Mouse (Mus musculus) T-cell, adult 2 months (primary cell): ENCODE measurements at regions not wholly inside any gene's neighbourhood (a gene's known extent, or its start where the extent isn't known, plus 50 kb on each side); places are given as distances from the start of the nearest gene placed in this dataset.

Source experiments
- DNase-seq: peaks from one replicate; pipeline ENCODE4 v3.0.0; 2022; ENCODE audit warnings: low spot score

DNA sequence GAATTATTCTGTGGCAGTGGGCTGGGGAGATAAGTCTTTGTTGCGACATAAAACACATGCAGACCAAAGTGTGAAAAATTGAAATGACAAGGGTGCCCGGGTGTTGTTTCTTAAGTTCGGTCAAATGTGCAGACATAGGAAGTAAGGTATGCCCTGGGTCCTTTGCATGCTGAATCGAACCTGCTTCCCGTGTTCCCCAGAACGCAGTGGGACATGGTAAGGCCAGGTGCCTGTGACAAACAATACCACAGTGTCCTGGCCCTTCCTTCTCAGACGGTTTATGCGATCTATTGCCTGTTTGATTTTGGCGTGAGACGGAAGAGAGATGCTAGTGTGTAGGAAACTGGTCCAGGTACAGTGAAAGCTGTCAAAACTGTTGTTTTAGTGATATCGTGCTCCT, 1022.1 kb downstream of the Adgrl2 start:
- DNase-seq, result no peak

DNA sequence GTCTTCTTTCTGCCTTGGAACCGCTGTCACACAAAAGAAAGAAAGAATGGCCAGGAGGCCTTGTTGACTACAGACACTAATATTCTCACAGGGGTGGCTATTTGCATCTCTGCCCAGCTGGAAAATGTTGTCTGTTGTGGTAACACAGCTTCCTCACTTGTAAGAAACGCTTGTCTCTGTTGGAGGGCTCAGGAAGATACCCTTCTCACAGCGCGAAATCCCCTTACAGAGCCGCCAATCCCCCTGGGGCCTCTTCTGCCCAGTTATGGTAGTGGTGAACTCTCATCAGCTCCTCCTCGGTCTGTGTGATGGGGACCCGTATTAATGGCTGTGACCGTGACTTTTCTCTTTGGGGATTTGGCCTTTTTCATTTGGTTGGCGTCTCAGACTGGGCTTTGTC, 1022.5 kb downstream of the Adgrl2 start:
- no peak for DNase-seq

DNA sequence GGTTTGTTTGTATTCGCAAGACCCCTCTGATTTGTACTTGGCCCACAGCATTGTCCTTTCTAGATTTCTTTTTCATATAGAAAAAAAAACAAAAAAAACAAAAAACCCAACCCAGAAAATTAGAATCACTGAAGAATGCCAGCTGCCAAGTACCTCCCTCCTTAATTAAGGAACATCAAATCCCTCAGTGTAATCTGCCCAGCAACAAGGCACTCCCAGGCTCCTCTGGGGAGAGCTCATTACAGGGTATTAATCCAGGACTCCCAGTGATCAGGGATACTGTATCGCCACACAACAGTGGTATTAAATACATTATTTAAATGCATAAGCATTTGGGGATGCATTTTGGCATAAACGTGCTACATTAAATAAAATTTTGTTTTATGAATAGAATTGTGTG, 1023.1 kb downstream of the Adgrl2 start:
- DNase-seq, result no peak

DNA sequence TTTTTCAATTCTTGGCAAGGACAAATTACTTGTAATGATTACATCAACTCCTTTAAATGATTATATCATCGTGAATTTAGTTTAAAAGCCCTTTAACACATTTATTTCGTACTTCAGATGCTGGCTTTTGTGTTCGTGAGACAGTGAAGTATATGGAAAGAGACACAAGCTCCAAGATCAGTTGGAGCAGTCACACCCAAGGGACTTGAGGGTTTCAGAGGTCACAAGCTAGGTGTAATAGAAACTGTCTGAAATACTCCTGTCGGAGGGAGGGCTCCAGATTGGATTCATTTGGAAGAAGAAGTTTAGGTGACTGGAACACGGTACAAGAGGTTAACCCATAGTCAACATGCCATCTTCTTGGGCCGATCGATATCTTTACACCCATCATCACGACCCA, 1023.5 kb downstream of the Adgrl2 start:
- no peak for DNase-seq

DNA sequence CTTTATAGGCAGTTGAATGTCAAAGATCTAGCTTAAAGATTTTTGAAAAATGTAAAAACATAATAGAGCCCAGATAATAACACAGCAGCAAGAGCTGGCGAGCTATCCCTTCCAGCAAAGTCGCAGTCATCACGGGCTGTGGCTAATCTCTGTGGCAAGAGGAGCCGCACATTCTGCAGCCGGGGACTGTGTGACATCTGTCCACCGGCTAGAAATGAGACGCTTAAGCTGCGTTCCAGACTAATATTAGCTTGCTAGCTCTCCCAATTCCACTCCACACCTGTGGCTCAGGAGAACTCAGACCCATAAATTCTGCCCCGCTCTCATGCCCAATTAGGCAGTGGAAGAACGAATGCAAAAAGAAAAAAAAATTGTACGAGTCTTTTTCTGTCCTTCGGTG, 1024.0 kb downstream of the Adgrl2 start:
- no peak for DNase-seq

DNA sequence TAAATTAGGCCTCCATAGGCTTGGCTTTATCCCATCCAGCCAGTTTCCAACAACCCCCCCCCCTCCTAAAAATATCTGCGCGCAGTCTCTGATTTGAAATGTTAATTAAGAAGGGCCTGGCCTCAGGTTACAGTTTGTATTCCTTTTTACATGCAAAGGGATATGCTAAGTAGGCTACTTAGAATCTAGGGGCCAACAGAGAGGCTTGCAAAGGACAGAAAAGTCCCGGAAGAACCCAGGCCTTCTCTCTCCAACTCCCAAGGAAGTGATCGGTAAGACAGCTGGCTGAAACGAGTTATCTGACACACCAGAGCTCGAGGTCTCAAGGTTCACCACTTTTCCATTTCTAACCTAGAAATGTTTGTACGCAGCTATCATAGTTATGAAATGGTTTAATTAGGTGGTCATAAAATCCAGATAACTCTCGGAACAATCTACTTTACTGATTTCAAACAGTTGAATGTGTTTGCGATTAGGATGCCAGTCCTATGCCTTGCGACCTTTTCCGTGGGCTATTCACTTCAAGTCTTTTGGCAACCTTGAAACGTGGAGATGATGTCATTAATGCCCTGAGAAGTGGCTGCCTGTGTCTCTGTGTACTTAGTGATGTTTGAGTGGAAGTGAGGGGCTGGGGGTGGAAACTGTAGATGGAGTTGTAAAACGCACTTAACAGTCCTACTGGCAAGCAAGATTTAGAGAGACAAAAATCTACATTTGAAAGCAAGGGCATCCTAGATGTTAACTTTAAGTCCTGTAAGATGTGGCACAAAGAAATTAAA, 1026.5 kb downstream of the Adgrl2 start:
- DNase-seq, result no peak

DNA sequence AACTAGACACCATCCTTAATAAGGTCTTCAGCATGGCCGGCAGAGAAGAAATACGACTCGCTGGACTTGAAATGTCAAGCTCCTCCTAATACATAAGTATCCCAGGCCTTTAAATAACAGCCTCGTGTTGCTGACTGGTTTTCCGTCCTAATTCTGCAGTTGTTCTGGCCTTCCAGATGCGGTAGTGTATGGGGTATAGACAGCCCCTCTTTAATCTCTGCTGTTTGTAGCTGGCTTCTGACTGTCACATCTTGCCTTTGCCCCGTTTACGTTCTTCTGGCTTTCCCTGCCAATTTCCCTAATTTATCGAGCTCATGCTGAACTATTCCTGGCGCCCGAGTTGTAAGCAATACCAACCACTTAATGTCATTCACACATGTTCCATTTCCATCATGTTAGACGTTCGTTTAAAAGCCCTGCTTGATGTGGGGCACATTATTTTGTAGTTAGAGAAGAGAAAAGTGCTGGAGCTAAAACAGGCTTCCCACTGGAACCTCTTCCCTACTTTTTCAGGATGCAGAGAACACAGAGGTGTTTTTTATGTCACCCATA, 1042.2 kb downstream of the Adgrl2 start:
- no peak for DNase-seq

DNA sequence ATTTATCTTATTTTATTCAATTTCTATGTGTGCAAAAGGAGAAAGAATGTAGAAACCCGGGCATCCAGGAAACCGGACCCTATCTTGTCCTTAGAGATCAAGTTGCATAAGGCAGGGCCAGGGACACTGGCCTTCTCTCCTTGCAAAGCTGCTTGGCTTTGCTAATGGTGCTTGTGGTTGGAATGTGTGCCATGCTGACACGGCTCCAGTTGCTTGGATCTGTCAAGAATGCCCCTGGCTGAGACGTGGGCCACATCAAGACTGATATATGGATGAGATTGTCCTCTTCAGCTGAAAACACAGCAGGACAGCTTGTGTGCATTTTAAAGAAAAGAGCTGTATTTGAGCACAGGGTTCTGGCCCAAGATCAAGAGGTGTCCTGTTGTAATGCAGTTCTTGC, 1047.0 kb downstream of the Adgrl2 start:
- DNase-seq, result no peak

DNA sequence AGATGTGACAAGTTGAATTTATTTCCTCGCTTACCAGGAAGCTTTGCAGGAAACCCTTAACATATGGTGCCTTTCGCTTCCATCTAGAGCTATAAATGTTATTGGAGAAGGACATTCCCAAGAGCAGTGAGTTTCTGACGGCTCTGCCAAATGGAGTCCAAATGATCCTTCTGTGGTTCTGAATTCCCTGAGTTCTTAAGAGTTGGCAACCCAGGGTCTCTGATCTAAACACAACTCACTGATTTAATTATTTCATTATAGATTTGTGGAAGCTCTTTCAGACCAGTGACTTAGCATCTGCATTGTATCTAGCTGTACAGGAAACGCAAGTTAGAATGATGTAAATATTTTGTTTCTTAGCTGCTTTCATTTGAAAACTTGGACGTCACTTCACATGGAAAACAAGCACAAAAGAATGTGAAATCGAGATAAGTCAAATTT, 1059.5 kb downstream of the Adgrl2 start:
- DNase-seq, result no peak

DNA sequence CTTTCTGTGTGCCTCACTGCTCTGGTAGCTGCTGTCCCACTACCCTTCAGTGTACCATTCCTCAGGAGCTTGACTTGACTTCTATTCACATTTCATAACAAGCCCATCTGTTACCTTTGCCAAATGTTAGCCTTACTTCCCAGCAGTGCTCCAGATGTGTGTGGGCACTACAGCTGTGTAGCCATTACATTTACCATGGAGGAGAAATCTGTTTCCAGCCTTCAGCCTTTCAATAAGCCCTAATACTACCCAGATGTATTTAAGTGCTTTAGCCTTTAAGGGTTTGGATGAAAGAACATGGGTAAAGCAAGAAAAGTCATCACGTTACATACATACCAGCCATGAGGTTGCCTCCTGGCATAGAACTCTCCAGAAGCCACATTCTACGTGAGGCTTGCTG, 1068.0 kb downstream of the Ttll7 start:
- DNase-seq, result no peak

DNA sequence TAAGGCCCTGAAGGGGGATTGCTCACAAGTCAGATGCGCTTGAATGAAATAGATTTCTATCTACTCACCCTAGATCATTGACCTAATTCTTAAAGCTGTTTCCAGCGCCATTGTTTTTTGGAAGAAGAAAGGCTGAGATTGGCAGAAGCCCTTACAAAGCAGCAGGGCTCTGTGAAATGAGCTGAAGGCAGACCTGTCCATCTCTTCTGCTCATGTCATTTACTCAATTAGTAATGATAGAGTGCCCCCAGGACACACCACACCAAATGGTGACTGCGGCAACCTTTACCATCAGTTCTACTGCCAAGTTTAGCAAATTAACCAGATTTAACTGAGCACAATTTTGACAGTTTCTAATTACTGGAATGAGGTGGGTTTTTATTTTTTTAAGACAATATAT, 1067.5 kb downstream of the Ttll7 start:
- DNase-seq, result no peak

DNA sequence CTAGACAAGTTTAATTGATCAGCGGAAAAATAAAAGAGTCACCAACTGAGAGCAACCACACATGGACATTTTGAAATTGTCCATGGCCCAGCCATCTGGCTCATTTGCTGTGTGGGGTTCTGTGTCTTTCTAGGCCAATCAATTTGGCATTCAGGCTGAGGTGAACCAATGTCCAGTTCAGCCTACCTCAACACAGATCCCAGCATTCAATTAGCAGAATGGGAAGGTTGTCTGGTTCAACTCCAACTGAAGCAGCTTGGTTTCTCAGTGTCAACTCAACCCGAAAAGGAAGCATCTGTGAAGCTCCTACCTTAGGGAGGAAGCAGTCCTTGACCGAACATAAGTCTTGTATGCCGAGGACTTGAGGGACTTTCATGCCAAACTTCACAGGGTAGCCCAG, 1067.0 kb downstream of the Ttll7 start:
- no peak for DNase-seq

DNA sequence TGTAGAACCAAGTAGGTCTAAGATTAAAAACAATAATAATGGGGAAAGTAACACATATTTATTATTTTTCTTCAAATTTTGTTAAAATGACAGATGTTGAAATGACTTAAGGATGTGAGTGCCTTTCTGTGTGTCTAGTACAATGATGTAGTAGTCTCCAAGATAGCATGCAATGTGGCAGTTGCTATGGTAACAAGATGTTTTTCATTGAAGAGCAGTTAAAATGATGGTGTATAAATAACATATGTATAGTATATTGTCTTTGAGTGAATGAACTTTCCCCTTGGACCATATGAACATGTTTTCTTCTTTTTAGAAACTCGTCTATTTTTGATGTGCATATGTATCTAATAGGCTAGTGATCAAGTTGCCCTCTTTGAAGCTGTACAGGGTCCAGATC, 1044.6 kb downstream of the Ttll7 start:
- DNase-seq, result no peak

DNA sequence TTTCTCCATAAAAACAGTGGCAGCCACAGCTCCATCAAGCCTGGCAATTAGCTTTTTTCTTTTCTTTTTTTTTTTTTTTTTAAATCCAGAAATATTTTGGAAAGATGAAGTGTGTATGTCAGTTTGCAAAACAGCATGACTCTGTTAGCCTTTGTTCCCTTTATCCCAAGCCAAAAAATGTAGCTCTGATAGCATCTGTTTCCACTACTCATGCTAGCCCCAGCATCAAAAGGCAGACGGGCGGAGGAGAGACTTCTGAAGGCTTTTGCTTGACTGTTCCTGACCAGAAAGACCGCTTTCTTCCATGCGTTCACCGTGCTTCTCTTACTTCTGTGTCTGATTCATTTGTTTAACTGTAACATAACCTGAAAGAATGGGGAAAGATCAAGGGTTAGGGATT, 1039.5 kb downstream of the Ttll7 start:
- DNase-seq, result no peak

DNA sequence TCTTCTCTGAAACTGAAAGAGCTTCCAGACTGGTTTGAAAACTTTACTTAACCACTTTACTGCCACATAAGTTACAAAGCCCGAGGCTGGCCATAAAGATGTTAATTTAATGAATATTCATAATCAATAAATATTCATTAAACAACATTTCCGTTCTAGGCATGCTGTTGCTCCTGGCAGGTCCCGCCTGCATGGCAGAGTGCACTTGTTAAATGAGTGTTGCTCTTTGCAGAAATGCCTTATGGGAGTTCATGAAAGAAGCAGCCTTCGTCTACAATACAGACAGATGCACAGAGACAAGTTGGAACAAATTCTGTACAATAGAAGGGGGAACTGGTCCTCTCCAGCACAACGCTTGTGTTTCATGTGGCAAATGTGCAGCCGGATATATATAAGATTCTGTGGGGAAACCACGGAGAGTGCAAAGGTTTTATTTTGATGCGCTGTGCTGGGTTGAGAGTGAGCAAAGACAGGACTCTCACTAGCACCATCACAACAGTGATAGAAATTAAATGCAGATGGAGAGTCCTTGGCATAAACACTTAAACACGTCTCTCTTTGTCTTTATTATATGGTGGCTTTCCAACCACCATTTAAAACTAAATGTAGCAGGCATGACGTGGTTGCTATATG, 1034.2 kb downstream of the Ttll7 start:
- no peak for DNase-seq

DNA sequence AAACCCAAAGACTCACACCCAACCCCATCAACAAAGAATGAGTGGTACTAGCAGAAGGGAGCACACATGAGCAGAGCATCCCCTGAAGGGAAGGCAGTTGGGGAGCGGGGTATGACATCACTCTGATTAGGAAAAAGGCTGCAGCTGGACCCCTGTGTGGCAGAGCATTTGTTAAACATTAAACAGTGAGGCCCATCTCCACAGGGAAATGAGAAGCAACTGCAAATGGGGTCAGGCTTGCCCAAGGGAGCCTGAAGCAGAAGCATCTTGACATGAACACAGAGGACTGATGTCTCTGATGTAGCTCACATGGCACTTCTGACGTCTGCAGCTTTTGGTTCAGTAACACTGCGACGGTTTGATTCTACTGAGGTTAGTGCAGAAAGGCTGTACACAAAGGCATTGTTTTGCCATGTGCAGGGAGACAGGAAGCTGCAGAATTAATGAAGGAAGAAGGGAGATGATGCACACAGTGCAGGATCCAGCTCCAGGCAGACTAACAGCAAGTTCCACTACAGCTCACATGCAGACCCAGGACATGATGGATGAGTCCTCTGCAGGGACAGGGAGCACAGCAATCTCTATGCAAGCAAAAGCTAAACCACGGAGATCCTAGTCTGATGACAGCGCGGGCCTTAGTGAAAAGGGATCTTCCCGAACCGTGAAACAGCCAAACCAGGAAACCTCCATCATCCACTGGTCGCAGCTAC, 1030.9 kb downstream of the Ttll7 start:
- DNase-seq, result no peak

DNA sequence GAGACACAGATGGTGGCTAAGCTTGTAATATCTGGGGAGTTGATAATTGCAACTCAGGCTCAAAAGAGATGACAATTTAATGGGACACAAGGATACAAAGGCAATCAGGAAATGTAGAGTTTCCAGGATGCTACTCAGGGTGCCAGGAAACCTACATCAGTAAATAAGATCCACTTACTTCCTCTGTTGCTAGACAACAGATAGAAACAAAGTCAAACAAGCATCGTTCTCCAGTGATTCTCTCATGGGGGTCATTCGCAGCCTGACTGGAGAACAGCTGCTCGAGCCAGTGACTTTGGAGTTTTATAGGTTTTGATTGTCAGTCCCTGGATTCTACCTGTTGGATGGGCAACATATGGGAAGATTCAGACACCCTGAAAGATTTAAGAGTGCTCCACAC, 1026.5 kb downstream of the Ttll7 start:
- DNase-seq, result no peak

DNA sequence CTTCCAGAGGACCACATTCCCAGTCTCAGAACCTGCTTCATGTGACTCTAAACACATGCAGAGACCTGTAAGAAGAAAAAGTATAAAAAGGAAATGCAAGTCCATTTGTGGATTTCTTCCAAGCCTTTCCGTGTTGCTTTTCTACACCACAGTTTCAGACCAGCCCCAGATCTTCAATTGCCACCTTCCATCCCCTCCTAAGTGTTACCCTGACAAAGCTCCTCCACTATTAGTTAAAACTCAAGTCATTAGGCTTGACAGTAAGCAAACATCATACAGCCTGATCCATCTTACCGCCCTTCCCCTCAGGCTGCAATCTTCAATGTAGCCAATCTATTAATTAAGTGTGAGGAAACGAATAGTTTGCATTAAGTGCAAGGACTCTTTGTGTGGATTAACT, 1016.1 kb downstream of the Ttll7 start:
- DNase-seq, result no peak

DNA sequence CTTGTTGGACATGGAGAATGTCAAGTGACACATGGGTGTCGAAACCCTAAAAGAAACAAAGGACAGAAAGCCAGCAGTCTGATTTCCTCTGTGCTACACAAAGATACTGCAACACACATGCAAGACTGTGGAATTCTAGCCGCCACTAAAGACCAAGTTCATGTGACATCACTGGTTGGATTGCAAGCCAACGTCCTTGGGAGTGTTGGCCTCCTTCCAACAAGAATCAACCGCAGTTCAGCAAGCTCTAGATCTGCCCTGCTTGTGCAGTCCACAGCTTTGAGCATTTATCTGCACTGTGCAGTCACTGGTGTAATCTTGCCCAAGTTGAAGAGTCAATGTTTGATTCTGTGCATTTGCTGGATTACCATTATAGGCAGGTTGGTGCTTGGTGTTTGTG, 1001.2 kb downstream of the Ttll7 start:
- DNase-seq, result no peak

DNA sequence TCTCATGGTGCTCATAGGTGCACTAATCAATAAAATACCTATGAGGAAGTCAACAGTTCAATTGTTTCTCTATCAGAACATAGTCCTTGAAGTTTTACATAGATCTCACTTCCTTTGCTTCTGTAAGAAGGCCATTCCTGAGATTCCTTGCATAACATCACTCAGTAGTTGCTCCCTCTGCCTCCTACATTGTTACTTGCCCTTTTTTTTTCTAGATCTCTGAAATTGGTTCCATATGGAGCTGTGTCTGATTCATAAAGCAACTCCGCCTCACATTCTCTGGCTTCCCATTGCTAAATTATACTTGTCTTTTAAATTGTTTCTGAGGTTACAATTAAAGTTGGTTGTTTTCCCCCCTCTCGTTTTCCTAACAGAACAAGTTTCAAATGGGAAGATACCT, 1000.7 kb downstream of the Ttll7 start:
- DNase-seq, result no peak

DNA sequence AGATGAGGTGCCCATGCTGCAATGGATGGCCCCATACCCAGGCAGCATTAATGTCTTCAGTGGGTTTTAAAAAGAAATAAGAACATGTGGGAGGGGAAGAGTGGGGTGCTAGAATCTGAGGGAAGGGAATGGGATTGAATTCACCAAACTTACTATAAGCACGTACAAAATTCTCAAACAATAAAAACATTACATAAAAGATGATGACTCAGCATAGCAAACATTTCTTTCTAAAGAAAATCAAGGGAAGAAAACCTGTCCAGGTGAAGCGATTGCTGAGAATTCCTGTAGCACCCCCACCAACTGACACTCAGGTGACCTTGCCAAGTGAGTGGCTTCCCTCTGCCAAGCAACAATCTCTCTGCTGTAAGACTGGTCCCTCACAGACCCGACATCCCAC, 989.2 kb downstream of the Ttll7 start:
- no peak for DNase-seq

DNA sequence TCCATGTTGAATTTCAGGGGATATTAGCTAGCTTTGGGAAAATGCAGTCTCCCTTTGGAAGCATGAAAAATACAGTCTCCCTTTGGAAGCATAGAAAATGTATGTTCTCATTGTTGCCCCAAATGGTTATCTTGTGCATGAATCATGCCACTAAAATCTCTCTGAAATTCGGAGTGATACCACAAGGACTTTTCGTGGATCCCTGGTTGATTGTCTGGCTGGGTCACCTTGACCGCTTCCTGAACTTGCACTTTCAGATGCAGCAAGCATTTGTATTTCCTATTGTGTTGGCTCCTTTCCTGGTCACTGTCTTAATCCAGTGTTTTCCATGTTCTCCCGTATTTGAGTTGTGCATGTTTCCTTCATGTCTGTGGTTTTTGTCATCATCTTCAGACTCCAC, 986.6 kb downstream of the Ttll7 start:
- no peak for DNase-seq

DNA sequence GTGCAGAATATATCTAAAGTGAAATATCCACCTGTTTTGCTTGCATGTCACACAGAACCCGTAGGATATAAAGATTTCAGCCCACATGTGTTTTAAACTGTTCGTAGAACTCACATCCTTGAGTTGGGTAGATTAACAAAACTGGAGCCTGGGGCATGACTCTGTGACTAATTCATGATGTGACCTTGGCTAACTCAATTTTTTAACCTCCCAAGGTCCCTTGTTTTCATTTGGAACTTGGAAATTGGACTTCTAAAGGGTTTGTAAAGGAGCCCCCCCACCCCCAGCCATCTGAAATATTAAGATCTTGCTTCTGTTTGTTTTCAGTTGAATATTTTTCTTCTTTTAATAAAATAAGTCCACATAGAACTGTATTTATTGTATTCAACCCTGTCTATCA, 983.5 kb downstream of the Ttll7 start:
- no peak for DNase-seq
